Comparison of ENCODE assay signal across 9 mouse cellular contexts in genomic region chr8:71495039-71495438, GRCm38 (mm10). TPM values are rescaled to one million over a fixed set of nuclear protein-coding genes. Genes with fewer than 3 reads are reported as not detected.
A peak's percentile ranks its signal among the peaks of the same experiment; 100 is the strongest.
DNase-seq lines count a peak whose midpoint lies in the region; ATAC-seq and TF ChIP-seq lines count a peak whose summit lies in the region.
"Had no signal": no experiment of that assay in that cellular context is flagged by ENCODE, and none has a peak within 500 bp of the region (broad histone marks: within the 10 kb centered on the region; RNA-seq: fewer than 3 reads in every experiment).

No protein-coding gene starts in this region.

- ATAC-seq in hindbrain, embryonic 15.5 days (ENCODE audit: low FRiP score, low read depth) = peak; percentile 65
- peak; percentile 100 for ATAC-seq in megakaryocyte, adult 5-6 weeks (ENCODE audit: poor library complexity, severe bottlenecking)

- H3K9ac ChIP-seq in hindbrain, embryonic 15.5 days = no peak overlapping the region
- H3K9ac ChIP-seq: liver, embryonic 15.5 days had no signal

- no peaks in the 10 kb centered on the region for H3K27me3 ChIP-seq in hindbrain, embryonic 15.5 days
- H3K27me3 ChIP-seq: liver, embryonic 15.5 days had no signal

- H3K9me3 ChIP-seq in hindbrain, embryonic 15.5 days = no peaks in the 10 kb centered on the region
- H3K9me3 ChIP-seq: liver, embryonic 15.5 days had no signal

- H3K4me3 ChIP-seq in gastrocnemius, adult 2 months = peak overlapping the region; percentile 61
- no peak overlapping the region for H3K4me3 ChIP-seq in hindbrain, embryonic 15.5 days
- H3K4me3 ChIP-seq: liver, embryonic 15.5 days had no signal

- H3K4me1 ChIP-seq in hindbrain, embryonic 15.5 days (replicated peaks) = peaks cover 20% of the 10 kb centered on the region

- intact Hi-C loops in gastrocnemius, adult 2 months (cut with DNase I) = no loop called here

- H3K36me3 ChIP-seq in hindbrain, embryonic 15.5 days = peaks cover 22% of the 10 kb centered on the region

- 13% methylated on average over 16 of the region's 16 CpGs for WGBS in hindbrain, embryonic 15.5 days

- peak; percentile 70 for DNase-seq in T-cell, adult 2 months (ENCODE audit: low spot score)
- DNase-seq in cerebellum, postnatal 4 days (ENCODE audit: low spot score in 2 of 2) = peak; percentile 66 to 79
- peak; percentile 93 for DNase-seq in gastrocnemius, adult 2 months
- peak; percentile 78 for DNase-seq in left cerebral cortex, adult 18-20 months (ENCODE audit: low spot score in 2 of 2)
- DNase-seq in right cerebral cortex, adult 18-20 months = peak; percentile 78
- peak; percentile 68 to 69 for DNase-seq in urinary bladder, adult 18-20 months (ENCODE audit: low spot score in 2 of 2)

- H3K27ac ChIP-seq in gastrocnemius, adult 2 months = peak overlapping the region; percentile 81
- no peak overlapping the region for H3K27ac ChIP-seq in hindbrain, embryonic 15.5 days (replicated peaks)
- H3K27ac ChIP-seq: liver, embryonic 15.5 days had no signal

- TF ChIP-seq CTCF in gastrocnemius, adult 2 months (IDR thresholded peaks at IDR 0.05) = peak; percentile 77

- H3K4me2 ChIP-seq in hindbrain, embryonic 15.5 days = peak overlapping the region; percentile 29
- H3K4me2 ChIP-seq: liver, embryonic 15.5 days had no signal

RNA-seq across cellular contexts. Expression of gene Gtpbp3, which starts 7.1 kb away (rescaled TPM):
- total RNA-seq in gastrocnemius, adult 2 months (2021) = 10 to 100 TPM; 10.1 to 10.7 TPM
- polyA plus RNA-seq in hindbrain, embryonic 15.5 days (2015; fragmentation: Nextera tagmentation; extraction: Ambion mirVana) = 12.0 and 15.3 TPM in 2 replicates
- total RNA-seq in left cerebral cortex, adult 18-20 months (2021) = 10 to 100 TPM; 29.3 to 36.7 TPM
- total RNA-seq in megakaryocyte, adult 5-6 weeks (2015) = 3.4 and 3.7 TPM in 2 replicates
- total RNA-seq in megakaryocyte, adult 5-6 weeks (2017) = 12.1 and 14.2 TPM in 2 replicates

RNA-seq across cellular contexts. Expression of gene Ano8, which starts 9.3 kb away (rescaled TPM):
- total RNA-seq in gastrocnemius, adult 2 months (2021) = 10 to 100 TPM; 16.0 to 17.0 TPM
- 7.7 and 8.6 TPM in 2 replicates for polyA plus RNA-seq in hindbrain, embryonic 15.5 days (2015; fragmentation: Nextera tagmentation; extraction: Ambion mirVana)
- total RNA-seq in left cerebral cortex, adult 18-20 months (2021) = 10 to 100 TPM; 56.2 to 58.6 TPM
- 0.47 and 1.5 TPM in 2 replicates for total RNA-seq in megakaryocyte, adult 5-6 weeks (2015)
- 3.0 and 4.2 TPM in 2 replicates for total RNA-seq in megakaryocyte, adult 5-6 weeks (2017)

RNA-seq across cellular contexts. Expression of gene Plvap, which starts 16.5 kb away (rescaled TPM):
- total RNA-seq in gastrocnemius, adult 2 months (2021) = 10 to 100 TPM in 1 of 2 experiments, 1 to 10 TPM in 1; 9.3 to 11.6 TPM
- 9.5 and 10.9 TPM in 2 replicates for polyA plus RNA-seq in hindbrain, embryonic 15.5 days (2015; fragmentation: Nextera tagmentation; extraction: Ambion mirVana)
- 1 to 10 TPM; 9.4 to 9.5 TPM for total RNA-seq in left cerebral cortex, adult 18-20 months (2021)
- 0.11 and 0.25 TPM in 2 replicates for total RNA-seq in megakaryocyte, adult 5-6 weeks (2015)
- 0.22 and 0.28 TPM in 2 replicates for total RNA-seq in megakaryocyte, adult 5-6 weeks (2017)

RNA-seq across cellular contexts. Expression of gene Dda1, which starts 26.0 kb away (rescaled TPM):
- total RNA-seq in gastrocnemius, adult 2 months (2021) = 10 to 100 TPM; 26.8 to 31.1 TPM
- polyA plus RNA-seq in hindbrain, embryonic 15.5 days (2015; fragmentation: Nextera tagmentation; extraction: Ambion mirVana) = 217 and 231 TPM in 2 replicates
- total RNA-seq in left cerebral cortex, adult 18-20 months (2021) = 10 to 100 TPM; 76.7 to 86.1 TPM
- 39.1 and 44.0 TPM in 2 replicates for total RNA-seq in megakaryocyte, adult 5-6 weeks (2015)
- total RNA-seq in megakaryocyte, adult 5-6 weeks (2017) = 14.2 and 26.3 TPM in 2 replicates

RNA-seq across cellular contexts. Expression of gene Mrpl34, which starts 30.3 kb away (rescaled TPM):
- 10 to 100 TPM; 59.1 to 84.3 TPM for total RNA-seq in gastrocnemius, adult 2 months (2021)
- polyA plus RNA-seq in hindbrain, embryonic 15.5 days (2015; fragmentation: Nextera tagmentation; extraction: Ambion mirVana) = 172 and 189 TPM in 2 replicates
- 10 to 100 TPM; 58.6 to 61.4 TPM for total RNA-seq in left cerebral cortex, adult 18-20 months (2021)
- total RNA-seq in megakaryocyte, adult 5-6 weeks (2015) = 31.6 and 40.1 TPM in 2 replicates
- total RNA-seq in megakaryocyte, adult 5-6 weeks (2017) = 33.5 and 36.1 TPM in 2 replicates

Comparison
In these comparisons a context has a peak if more than half of its experiments do, and no peak if none do; other contexts are left out.
1. RNA of gene Plvap, which starts 16.5 kb away (total RNA-seq): 9.3 to 11.6 TPM in gastrocnemius, adult 2 months and 9.4 to 9.5 TPM in left cerebral cortex, adult 18-20 months; 0.11 to 0.28 TPM in megakaryocyte, adult 5-6 weeks; every median in the first group is over 4 times any median in the second.
2. Peak in every context shown above with its lines, with median percentiles within 50 percentile points of each other: DNase-seq.